Mouse (Mus musculus): ENCODE results near the gene Sim2. TPM values are rescaled to one million over a fixed set of nuclear protein-coding genes. Genes with fewer than 3 reads are reported as not detected.

Gene Sim2
- polyA plus RNA-seq (2016; fragmentation: Nextera tagmentation; extraction: Ambion mirVana) = 4.3 and 5.0 TPM in 2 replicates

DNA sequence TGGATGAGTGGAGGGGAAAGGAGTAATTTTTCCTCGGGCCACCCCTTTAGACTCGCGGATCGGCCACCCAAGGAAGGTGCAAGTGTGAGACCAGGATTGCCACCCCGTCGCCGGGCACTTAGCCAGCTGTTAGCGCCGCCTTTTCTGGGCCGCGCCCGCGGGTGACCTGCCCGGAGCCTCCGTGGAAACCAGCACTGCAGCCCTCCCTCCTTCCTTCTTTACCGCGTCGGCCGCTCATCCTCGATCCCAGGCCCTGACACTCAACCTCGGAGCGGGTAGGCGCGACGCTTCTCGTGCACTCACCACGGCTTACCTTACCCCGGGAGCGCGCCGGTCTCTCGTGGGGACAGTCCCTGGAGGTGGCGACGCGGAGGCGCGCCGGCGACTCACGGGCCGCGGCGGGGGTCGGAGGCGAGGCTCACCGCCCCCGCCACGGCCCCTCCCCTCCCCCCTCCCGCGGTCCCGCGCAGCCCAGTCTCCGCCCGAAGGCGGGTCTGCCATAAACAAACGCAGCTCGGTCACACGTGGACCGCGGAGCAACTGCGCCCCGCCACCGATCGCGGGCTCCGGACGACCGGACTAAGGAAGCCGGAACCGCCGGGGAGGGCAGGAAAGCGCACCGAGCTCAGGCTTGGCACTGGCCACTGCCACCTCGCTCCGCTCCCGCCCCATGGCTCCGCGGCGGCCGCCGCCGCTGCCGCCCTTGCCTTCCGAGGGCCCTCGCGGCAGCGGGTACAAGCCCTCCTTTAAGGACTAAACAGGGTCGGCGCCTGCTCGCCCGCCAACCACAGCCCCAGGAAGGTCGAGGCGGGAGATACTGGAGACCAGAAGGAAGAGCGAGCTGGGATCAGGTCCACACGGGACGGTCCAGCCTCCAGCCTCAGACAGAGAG is at the start of gene Sim2:
Gene Sim2 (plus strand): TSS at position 221 of the 892 bp plus-strand sequence.
- Histone ChIP-seq H3K9me3 (no peaks in the 10 kb centered on the region), H3K27ac (peak within 1 kb of the TSS; percentile 63; the same call in 1 of the 2 replicates), H3K4me2 (replicated peaks) (peak within 1 kb of the TSS; percentile 63), H3K9ac (peak within 1 kb of the TSS; percentile 52), H3K36me3 (no peaks in the 10 kb centered on the region), H3K27me3 (peaks cover 89% of the 10 kb centered on the region), H3K4me3 (peak within 1 kb of the TSS; percentile 40), H3K4me1 (peaks cover 13% of the 10 kb centered on the region)
- under 1% methylated on average over 89 of the region's 96 CpGs for WGBS
- 0 out of 2 replicates have a peak, but pooled peaks have one; percentile 24 for ATAC-seq (ENCODE audit: insufficient number of reproducible peaks, insufficient read depth, low FRiP score, low TSS enrichment)

- no peak overlapping the region for H3K4me3 ChIP-seq
- no peaks in the 10 kb centered on the region for H3K9me3 ChIP-seq
- H3K36me3 ChIP-seq = no peaks in the 10 kb centered on the region
- H3K4me1 ChIP-seq = peaks cover 18% of the 10 kb centered on the region
- ATAC-seq (ENCODE audit: insufficient number of reproducible peaks, insufficient read depth, low FRiP score, low TSS enrichment) = no peak
- peaks cover 23% of the 10 kb centered on the region for H3K27me3 ChIP-seq
- no peak overlapping the region for H3K9ac ChIP-seq
- WGBS = 88% methylated on average over 7 of the region's 7 CpGs
- no peak overlapping the region for H3K27ac ChIP-seq
- no peak overlapping the region for H3K4me2 ChIP-seq (replicated peaks)
Measured at GRCm38 (mm10) chr16:94037280-94037679, 47.5 kb upstream of the Sim2 start.

DNA sequence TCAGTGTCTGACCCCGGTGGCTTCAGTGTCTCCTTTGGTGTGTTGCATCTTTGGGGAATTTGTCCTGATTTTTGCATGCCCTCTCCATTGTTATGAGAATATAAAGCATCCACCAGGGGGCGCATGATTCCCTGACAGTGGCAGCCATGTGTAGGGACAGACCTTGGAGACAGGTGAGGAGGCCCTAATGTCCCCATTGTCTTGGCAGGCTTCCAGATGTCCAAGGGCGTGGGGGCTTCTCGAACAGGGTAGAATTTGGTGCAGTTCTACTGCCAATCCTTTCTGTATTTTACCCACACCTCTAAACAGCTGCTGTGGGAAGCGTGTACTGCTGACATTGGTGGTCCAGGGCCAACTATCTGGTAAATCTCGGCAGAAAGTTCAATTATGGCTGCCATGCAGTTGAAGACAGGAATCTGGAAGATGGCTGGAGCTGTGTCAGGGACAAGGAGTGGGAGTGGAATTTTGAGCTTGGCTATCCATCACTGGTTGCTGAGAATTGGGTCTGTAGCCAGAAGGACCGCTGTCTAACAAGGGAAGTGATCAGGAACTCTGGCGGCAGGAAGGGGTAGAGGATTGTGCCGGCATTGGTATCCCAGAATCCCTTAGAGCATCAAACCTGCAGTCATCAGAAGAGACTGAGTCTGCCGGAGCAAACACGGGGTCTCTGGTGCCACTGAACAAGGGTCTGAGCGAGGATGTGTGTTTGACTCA is 46.3 kb upstream of the Sim2 start:
- Histone ChIP-seq H3K27me3 (peaks cover 23% of the 10 kb centered on the region), H3K27ac (no peak overlapping the region)
- no peak for ATAC-seq (ENCODE audit: insufficient number of reproducible peaks, insufficient read depth, low FRiP score, low TSS enrichment)

DNA sequence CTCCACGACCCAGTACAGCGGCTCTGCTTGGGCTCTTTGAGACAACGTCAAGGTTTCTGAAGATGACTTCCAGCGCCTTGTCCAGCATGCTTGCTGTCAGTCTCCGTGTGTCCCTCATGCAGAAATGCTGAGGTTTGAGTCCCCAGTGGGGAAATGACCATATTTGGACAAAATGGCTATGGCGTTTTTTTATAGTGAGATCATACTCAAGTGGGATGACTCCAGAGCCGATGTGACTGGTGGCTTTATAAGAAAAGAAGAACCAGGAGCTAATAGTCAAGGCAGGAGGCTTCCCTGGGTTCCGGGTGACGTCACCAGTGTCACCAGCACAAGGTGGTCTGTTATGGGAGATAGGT is 45.8 kb upstream of the Sim2 start:
- H3K27me3 ChIP-seq = peaks cover 23% of the 10 kb centered on the region
- no peaks in the 10 kb centered on the region for H3K9me3 ChIP-seq
- H3K4me1 ChIP-seq = peaks cover 15% of the 10 kb centered on the region
- H3K4me2 ChIP-seq (replicated peaks) = no peak overlapping the region
- no peaks in the 10 kb centered on the region for H3K36me3 ChIP-seq
- no peak overlapping the region for H3K9ac ChIP-seq
- H3K27ac ChIP-seq = no peak overlapping the region
- no peak for ATAC-seq (ENCODE audit: insufficient number of reproducible peaks, insufficient read depth, low FRiP score, low TSS enrichment)
- WGBS = 83% methylated on average over 9 of the region's 9 CpGs
- H3K4me3 ChIP-seq = no peak overlapping the region

More for the DNA sequence above, 46.3 kb upstream of the Sim2 start:
- no peak overlapping the region for H3K4me2 ChIP-seq (replicated peaks)
- 67% methylated on average over 12 of the region's 12 CpGs for WGBS
- no peak overlapping the region for H3K4me3 ChIP-seq
- H3K4me1 ChIP-seq = peaks cover 18% of the 10 kb centered on the region
- no peaks in the 10 kb centered on the region for H3K36me3 ChIP-seq
- H3K9me3 ChIP-seq = no peaks in the 10 kb centered on the region
- no peak overlapping the region for H3K9ac ChIP-seq

- peaks cover 21% of the 10 kb centered on the region for H3K4me1 ChIP-seq
- no peaks in the 10 kb centered on the region for H3K9me3 ChIP-seq
- H3K9ac ChIP-seq = no peak overlapping the region
- 0 out of 2 replicates have a peak overlapping the region, but pooled peaks have one; percentile 2 for H3K4me3 ChIP-seq
- H3K27ac ChIP-seq = no peak overlapping the region
- peak overlapping the region; percentile 32 for H3K4me2 ChIP-seq (replicated peaks)
- H3K27me3 ChIP-seq = peaks cover 23% of the 10 kb centered on the region
- H3K36me3 ChIP-seq = no peaks in the 10 kb centered on the region
- ATAC-seq (ENCODE audit: insufficient number of reproducible peaks, insufficient read depth, low FRiP score, low TSS enrichment) = no peak
- 16% methylated on average over 16 of the region's 16 CpGs for whole genome bisulfite sequencing
Measured at GRCm38 (mm10) chr16:94040485-94040884, 44.2 kb upstream of the Sim2 start.

GRCm38 (mm10) chr16:94041065-94041712 is 43.5 kb upstream of the Sim2 start:
- peaks cover 23% of the 10 kb centered on the region for H3K27me3 ChIP-seq
- no peak for ATAC-seq (ENCODE audit: insufficient number of reproducible peaks, insufficient read depth, low FRiP score, low TSS enrichment)

GRCm38 (mm10) chr16:94043797-94044196 is 40.9 kb upstream of the Sim2 start:
- ATAC-seq (ENCODE audit: insufficient number of reproducible peaks, insufficient read depth, low FRiP score, low TSS enrichment) = no peak
- peaks cover 20% of the 10 kb centered on the region for H3K27me3 ChIP-seq
- no peak overlapping the region for H3K4me3 ChIP-seq
- peaks cover 21% of the 10 kb centered on the region for H3K4me1 ChIP-seq
- H3K9me3 ChIP-seq = no peaks in the 10 kb centered on the region
- H3K36me3 ChIP-seq = no peaks in the 10 kb centered on the region
- H3K4me2 ChIP-seq (replicated peaks) = no peak overlapping the region
- 86% methylated on average over 1 of the region's 1 CpGs for WGBS
- no peak overlapping the region for H3K27ac ChIP-seq
- no peak overlapping the region for H3K9ac ChIP-seq

More at GRCm38 (mm10) chr16:94041065-94041712, 43.5 kb upstream of the Sim2 start:
- H3K9me3 ChIP-seq = no peaks in the 10 kb centered on the region
- H3K4me3 ChIP-seq = 0 out of 2 replicates have a peak overlapping the region, but pooled peaks have one; percentile 2
- H3K36me3 ChIP-seq = no peaks in the 10 kb centered on the region
- H3K4me2 ChIP-seq (replicated peaks) = peak overlapping the region; percentile 32
- no peak overlapping the region for H3K9ac ChIP-seq
- H3K4me1 ChIP-seq = peaks cover 21% of the 10 kb centered on the region
- 40% methylated on average over 18 of the region's 18 CpGs for WGBS
- no peak overlapping the region for H3K27ac ChIP-seq

- ATAC-seq (ENCODE audit: insufficient number of reproducible peaks, insufficient read depth, low FRiP score, low TSS enrichment) = no peak
- 23% methylated on average over 7 of the region's 7 CpGs for WGBS
- no peaks in the 10 kb centered on the region for H3K36me3 ChIP-seq
- peaks cover 12% of the 10 kb centered on the region; the same call in 1 of the 2 replicates for H3K27me3 ChIP-seq
- no peaks in the 10 kb centered on the region for H3K9me3 ChIP-seq
- no peak overlapping the region for H3K9ac ChIP-seq
- no peak overlapping the region for H3K27ac ChIP-seq
- no peak overlapping the region for H3K4me2 ChIP-seq (replicated peaks)
- peaks cover 21% of the 10 kb centered on the region for H3K4me1 ChIP-seq
- H3K4me3 ChIP-seq = no peak overlapping the region
Measured at GRCm38 (mm10) chr16:94044996-94045395, 39.7 kb upstream of the Sim2 start.

DNA sequence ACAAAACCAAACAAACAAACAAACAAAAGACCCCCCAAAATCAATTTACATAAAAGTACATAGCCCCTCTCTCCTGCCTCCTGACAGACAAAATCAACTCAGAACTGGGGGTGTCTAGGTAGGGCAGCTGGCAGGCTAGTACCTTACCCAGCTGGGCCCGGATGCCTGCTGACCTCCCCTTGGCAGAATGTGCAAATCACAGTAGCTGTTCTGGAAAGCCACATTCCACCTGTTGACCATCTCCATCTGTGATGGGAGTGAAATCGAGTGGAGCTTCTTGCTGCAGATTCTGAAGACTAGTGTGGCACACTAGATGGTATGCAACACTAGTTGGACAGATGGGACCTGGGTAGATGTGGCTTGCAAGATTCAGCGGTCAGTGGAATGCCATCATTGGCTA is 34.4 kb upstream of the Sim2 start:
- 91% methylated on average over 3 of the region's 3 CpGs for WGBS
- Histone ChIP-seq H3K4me3 (no peak overlapping the region), H3K4me1 (0 out of 2 replicates have a peak, but pooled peaks cover 1% of the 10 kb centered on the region), H3K9ac (no peak overlapping the region), H3K9me3 (no peaks in the 10 kb centered on the region), H3K4me2 (replicated peaks) (no peak overlapping the region), H3K36me3 (no peaks in the 10 kb centered on the region), H3K27me3 (no peaks in the 10 kb centered on the region), H3K27ac (no peak overlapping the region)
- ATAC-seq (ENCODE audit: insufficient number of reproducible peaks, insufficient read depth, low FRiP score, low TSS enrichment) = no peak

- H3K4me1 ChIP-seq = peaks cover 9% of the 10 kb centered on the region; the same call in 1 of the 2 replicates
- H3K4me3 ChIP-seq = no peak overlapping the region
- H3K27me3 ChIP-seq = 0 out of 2 replicates have a peak, but pooled peaks cover 4% of the 10 kb centered on the region
- H3K36me3 ChIP-seq = no peaks in the 10 kb centered on the region
- H3K4me2 ChIP-seq (replicated peaks) = no peak overlapping the region
- WGBS = 64% methylated on average over 12 of the region's 12 CpGs
- H3K9ac ChIP-seq = no peak overlapping the region
- H3K9me3 ChIP-seq = no peaks in the 10 kb centered on the region
- no peak overlapping the region for H3K27ac ChIP-seq
- ATAC-seq (ENCODE audit: insufficient number of reproducible peaks, insufficient read depth, low FRiP score, low TSS enrichment) = no peak
Measured at GRCm38 (mm10) chr16:94055176-94055575, 29.6 kb upstream of the Sim2 start.

- Histone ChIP-seq H3K4me3 (no peak overlapping the region), H3K9ac (no peak overlapping the region), H3K4me1 (peaks cover 9% of the 10 kb centered on the region; the same call in 1 of the 2 replicates), H3K9me3 (no peaks in the 10 kb centered on the region), H3K27me3 (0 out of 2 replicates have a peak, but pooled peaks cover 4% of the 10 kb centered on the region), H3K36me3 (no peaks in the 10 kb centered on the region), H3K4me2 (replicated peaks) (no peak overlapping the region), H3K27ac (no peak overlapping the region)
- no peak for ATAC-seq (ENCODE audit: insufficient number of reproducible peaks, insufficient read depth, low FRiP score, low TSS enrichment)
- 14% methylated on average over 8 of the region's 8 CpGs for WGBS
Measured at GRCm38 (mm10) chr16:94055576-94055975, 29.2 kb upstream of the Sim2 start.

Measured in embryonic facial prominence, embryonic 12.5 days (tissue).